Mouse (Mus musculus): Measurements from ENCODE around the gene Otor. TPM values are rescaled to one million over a fixed set of nuclear protein-coding genes. Genes with fewer than 3 reads are reported as not detected.

The Otor gene
- polyA plus RNA-seq, 1 experiment from 2014 or later: 0.53 TPM

GRCm38 (mm10) chr2:143114716-143115115 is 36.4 kb downstream of the Otor start:
- Histone ChIP-seq H3K27ac (ENCODE audit: low read length) (no peak overlapping the region), H3K4me2 (ENCODE audit: low read length) (no peak overlapping the region), H3K4me1 (replicated peaks; ENCODE audit: control insufficient read depth, insufficient read depth, low read length) (peaks cover 4% of the 10 kb centered on the region), H3K9me3 (ENCODE audit: control insufficient read depth, low read length) (no peaks in the 10 kb centered on the region), H3K4me3 (replicated peaks; ENCODE audit: low read length) (no peak overlapping the region), H3K9ac (replicated peaks; ENCODE audit: low read depth, low read length) (no peak overlapping the region), H3K27me3 (replicated peaks; ENCODE audit: control insufficient read depth, insufficient read depth, low read length) (no peaks in the 10 kb centered on the region), H3K36me3 (ENCODE audit: control insufficient read depth, insufficient read depth) (no peaks in the 10 kb centered on the region)
- peak; percentile 41 for ATAC-seq
- WGBS: 66% methylated on average over 4 of the region's 4 CpGs

- no peak overlapping the region for H3K27ac ChIP-seq (ENCODE audit: low read length)
- WGBS: 60% methylated on average over 3 of the region's 3 CpGs
- ATAC-seq: no peak
- no peaks in the 10 kb centered on the region for H3K27me3 ChIP-seq (replicated peaks; ENCODE audit: control insufficient read depth, insufficient read depth, low read length)
- H3K9ac ChIP-seq (replicated peaks; ENCODE audit: low read depth, low read length): no peak overlapping the region
- no peaks in the 10 kb centered on the region for H3K9me3 ChIP-seq (ENCODE audit: control insufficient read depth, low read length)
- H3K4me1 ChIP-seq (replicated peaks; ENCODE audit: control insufficient read depth, insufficient read depth, low read length): peaks cover 4% of the 10 kb centered on the region
- no peak overlapping the region for H3K4me2 ChIP-seq (ENCODE audit: low read length)
- no peaks in the 10 kb centered on the region for H3K36me3 ChIP-seq (ENCODE audit: control insufficient read depth, insufficient read depth)
- H3K4me3 ChIP-seq (replicated peaks; ENCODE audit: low read length): no peak overlapping the region
Observed at GRCm38 (mm10) chr2:143117453-143117852, 39.2 kb downstream of the Otor start.

GRCm38 (mm10) chr2:143118221-143118620 is 39.9 kb downstream of the Otor start:
- Histone ChIP-seq H3K9me3 (ENCODE audit: control insufficient read depth, low read length) (no peaks in the 10 kb centered on the region), H3K9ac (replicated peaks; ENCODE audit: low read depth, low read length) (no peak overlapping the region), H3K27ac (ENCODE audit: low read length) (no peak overlapping the region), H3K4me2 (ENCODE audit: low read length) (no peak overlapping the region), H3K4me1 (replicated peaks; ENCODE audit: control insufficient read depth, insufficient read depth, low read length) (peaks cover 4% of the 10 kb centered on the region), H3K27me3 (replicated peaks; ENCODE audit: control insufficient read depth, insufficient read depth, low read length) (no peaks in the 10 kb centered on the region), H3K36me3 (ENCODE audit: control insufficient read depth, insufficient read depth) (no peaks in the 10 kb centered on the region), H3K4me3 (replicated peaks; ENCODE audit: low read length) (no peak overlapping the region)
- no peak for ATAC-seq
- 73% methylated on average over 7 of the region's 7 CpGs for WGBS

GRCm38 (mm10) chr2:143131098-143131646 is 52.9 kb downstream of the Otor start:
- peak; percentile 90 for ATAC-seq
- Histone ChIP-seq H3K27me3 (replicated peaks; ENCODE audit: control insufficient read depth, insufficient read depth, low read length) (no peaks in the 10 kb centered on the region), H3K4me2 (ENCODE audit: low read length) (no peak overlapping the region)

More at GRCm38 (mm10) chr2:143131098-143131646, 52.9 kb downstream of the Otor start:
- Histone ChIP-seq H3K4me1 (replicated peaks; ENCODE audit: control insufficient read depth, insufficient read depth, low read length) (peaks cover 9% of the 10 kb centered on the region), H3K9ac (replicated peaks; ENCODE audit: low read depth, low read length) (no peak overlapping the region), H3K4me3 (replicated peaks; ENCODE audit: low read length) (no peak overlapping the region), H3K36me3 (ENCODE audit: control insufficient read depth, insufficient read depth) (no peaks in the 10 kb centered on the region), H3K27ac (ENCODE audit: low read length) (no peak overlapping the region), H3K9me3 (ENCODE audit: control insufficient read depth, low read length) (no peaks in the 10 kb centered on the region)
- whole genome bisulfite sequencing: 54% methylated on average over 5 of the region's 5 CpGs

Other genes starting within 250 kb of the Otor start
- 2.7 and 3.3 TPM in 2 replicates for gene Kif16b, start 176.9 kb upstream of the Otor start, polyA plus RNA-seq (2015; fragmentation: Nextera tagmentation; extraction: Ambion mirVana)
- gene Snrpb2, start 15.4 kb upstream of the Otor start, polyA plus RNA-seq (2015; fragmentation: Nextera tagmentation; extraction: Ambion mirVana): 58.7 and 69.8 TPM in 2 replicates